Mouse (Mus musculus) left cerebral cortex, adult 8-10 months (tissue): ENCODE data around the gene Rpsa. TPM values are rescaled to one million over a fixed set of nuclear protein-coding genes. Genes with fewer than 3 reads are reported as not detected.
"Not testable (repeated sequence)": the region's sequence is repeated elsewhere in the genome, so short reads cannot be mapped to it uniquely, and the experiment has no call there.

Experiments used
- DNase-seq, 2 experiments: peaks; one replicate each; pipeline ENCODE4 v3.0.0; 2022; ENCODE audit warnings: low spot score in 2 of 2
- total RNA-seq, 4 experiments: library from RNA; stranded (reverse); gene quantifications; 2 replicates each; pipeline ENCODE4 v1.2.4; 2022

The Rpsa gene
- total RNA-seq, result 100 to 1,000 TPM; 420 to 493 (median 451) TPM

DNA sequence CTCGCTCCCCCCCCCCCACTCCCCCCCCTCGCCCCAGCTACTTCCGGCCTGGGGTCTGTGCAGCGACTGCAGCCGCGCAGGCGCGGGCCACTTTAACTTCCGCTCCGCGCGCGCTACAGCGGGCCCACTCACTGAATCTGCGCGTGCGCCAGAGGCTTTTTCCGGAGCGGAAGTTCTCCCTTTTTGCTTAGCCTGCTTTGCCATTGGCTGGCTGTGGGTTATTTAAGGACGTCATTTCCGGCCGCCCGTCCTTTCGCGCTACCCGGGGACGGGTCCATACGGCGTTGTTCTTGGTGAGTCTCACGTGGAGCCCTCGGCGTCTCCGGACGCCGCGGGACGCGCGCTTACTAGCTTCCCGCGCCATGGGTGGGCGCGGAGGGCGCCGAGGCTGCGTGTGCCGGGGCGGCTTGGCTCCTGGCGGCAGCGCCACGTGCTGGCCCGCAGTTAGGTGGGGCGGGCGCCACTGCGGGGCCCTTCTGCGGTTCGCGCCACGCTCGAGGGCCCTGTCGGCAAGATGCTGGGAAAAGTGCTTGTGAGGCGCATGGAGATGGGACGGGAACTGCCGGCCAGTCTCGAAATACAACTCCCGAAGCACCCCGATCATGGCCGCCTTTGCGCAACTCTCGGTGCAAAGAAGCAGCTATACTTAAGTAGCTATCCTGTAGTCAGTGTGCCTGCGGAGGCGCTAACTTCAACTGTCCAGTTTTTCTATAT, at the start of gene Rpsa:
Rpsa (plus strand) TSS at position 152 of the 714 bp plus-strand sequence.
- peak; percentile 86 to 97 for DNase-seq

DNA sequence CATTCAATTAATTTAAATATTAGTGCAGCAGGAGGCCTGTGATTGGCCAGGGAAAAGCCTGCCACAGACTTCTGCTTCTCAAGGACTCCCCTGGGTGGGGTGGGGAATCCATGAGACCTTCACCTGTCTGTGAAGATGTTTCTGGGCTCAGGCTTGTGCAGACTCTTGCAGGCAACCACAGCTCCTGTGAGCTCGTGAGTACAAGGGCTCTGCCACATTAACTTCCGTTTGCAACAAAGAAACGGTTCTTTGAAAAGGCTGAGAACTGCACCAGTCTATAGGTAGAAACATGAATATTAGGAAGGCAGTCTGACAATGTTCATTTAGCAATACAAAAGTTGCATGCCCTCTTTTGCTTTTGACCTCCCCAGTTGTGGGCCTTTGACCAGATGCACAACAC, 49.2 kb upstream of the Rpsa start:
- no peak for DNase-seq

DNA sequence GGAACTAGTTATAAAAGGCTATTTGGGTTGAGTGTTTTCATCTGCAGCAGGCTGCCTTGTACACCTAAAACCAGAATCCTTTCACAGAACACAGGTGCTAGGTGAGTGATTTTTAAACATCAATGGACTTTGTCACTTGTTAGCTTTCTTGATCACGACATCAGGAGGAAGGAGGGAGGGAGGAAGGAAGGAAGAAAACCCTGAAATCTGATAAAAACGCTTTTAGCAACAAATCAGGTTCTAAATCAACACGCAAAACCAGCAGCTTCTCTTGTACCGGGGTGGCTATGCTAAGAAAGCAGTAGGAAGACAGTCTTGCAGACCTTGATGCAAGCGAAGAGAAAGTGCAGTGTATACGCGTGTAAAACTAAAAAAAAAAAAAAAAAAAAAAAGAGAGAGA, 47.6 kb upstream of the Rpsa start:
- DNase-seq, result no peak

DNA sequence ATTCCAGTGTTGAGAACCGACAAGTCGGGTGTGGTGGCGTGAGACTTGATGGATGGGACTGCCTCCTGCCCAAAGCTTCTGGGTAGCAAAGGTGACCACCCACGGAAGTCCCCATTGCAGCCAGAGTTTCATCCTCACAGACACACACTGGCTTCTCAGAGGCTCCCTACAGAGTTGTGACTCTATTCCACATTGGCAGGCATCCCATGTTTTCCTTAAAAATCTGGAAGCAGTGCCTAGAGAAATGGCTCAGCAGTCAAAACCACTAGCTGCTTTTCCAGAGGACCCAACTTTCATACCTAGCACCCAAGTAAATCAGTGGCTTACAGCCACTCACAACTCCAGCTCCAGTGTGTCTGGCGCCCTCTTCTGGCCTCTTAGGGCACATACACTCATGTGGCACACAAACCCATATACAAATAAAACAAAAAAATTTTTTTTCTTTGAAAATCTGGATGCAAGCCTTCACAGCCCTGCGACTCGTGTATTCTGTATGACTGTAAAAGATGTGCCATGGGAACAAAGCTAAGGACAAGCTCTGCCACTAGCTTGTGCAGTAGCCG, 46.9 kb upstream of the Rpsa start:
- DNase-seq, result no peak

DNA sequence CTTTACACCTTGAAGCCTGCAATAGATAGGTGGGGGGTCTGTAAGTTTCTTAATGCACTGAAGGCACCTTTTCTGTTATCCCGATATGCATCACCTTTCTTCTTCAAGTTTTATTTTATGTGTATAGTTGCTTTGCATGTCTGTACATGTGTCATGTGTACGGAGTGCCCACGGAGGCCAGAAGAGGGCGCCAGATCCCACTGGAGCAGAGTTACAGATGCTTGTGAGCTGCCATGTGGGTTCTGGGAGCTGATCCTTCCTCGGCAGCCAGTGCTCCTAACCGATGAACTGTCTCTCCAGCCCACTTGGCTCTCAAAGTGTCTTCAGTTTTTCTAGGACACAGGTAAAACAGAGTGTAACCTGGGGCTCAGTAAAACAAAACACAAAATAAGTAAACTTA, 46.2 kb upstream of the Rpsa start:
- DNase-seq, result no peak

DNA sequence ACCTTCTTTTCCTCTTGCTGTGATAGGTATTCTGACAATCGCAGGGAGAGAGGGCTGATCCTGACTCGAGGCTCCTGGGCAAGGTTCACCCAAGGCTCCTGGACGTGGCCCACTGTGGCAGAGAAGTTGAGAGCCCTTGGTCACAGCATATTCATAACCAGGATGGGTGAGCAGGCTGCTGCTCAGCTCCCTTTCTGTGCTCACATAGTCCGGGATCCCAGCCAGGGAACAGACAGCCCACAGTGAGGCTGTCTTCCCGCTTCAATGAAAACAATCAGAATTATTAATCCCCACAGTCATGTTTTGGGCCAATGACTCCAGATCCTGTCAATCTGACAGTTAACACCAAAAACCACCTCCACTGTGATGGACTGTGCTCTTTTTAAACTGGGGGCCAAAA, 45.5 kb upstream of the Rpsa start:
- DNase-seq, result no peak

DNA sequence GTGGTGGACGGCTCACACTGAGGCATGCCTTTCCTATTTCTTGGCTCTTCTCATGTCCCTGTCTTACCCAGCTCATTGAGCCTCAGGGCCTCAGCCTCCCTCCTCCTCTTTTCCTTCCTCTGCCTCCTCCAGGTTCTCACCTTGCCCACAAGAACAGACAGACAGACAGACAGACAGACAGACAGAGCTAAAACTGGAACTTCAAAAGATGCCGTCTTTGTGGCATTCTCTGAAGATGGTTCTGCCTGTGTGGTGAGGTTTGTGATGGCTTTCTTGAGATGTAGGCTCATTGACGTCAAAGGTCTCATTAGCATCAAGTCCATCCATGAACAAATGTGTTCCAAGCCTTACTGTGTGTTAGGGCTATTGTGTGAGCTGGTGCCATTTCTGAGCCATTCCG, 44.8 kb upstream of the Rpsa start:
- no peak for DNase-seq

DNA sequence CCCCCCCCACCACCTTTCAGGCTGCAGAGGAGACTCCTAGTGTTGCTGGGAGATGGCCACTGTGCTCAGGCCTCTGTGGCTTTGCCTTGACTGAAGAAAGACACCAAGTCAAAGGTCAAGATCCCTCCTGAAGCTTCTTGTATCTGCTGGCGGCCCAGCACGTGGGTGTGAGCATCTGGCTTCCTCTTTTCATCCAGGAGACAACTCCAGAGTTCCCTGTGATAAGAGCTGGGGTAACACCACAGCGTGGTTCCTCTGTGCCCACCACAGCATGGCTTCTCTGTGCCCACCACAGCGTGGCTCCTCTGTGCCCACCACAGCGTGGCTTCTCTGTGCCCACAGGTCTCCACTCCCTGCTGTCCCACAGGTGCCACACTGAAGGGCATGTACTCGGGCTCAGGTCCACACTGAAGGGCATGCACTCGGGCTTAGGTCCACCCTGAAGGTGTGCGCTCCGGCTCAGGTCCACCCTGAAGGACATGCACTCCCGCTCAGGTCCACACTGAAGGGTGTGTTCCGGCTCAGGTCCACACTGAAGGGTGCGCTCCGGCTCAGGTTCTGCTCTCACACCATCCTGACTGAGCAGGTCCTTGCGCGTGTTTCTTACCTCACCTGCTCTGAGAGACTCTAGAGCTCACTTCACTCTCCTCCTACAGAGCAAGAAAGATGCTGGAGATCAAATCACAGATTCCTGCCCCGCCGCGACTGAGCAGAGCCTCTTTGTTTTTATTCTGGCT, 44.2 kb upstream of the Rpsa start:
- DNase-seq, result no peak

DNA sequence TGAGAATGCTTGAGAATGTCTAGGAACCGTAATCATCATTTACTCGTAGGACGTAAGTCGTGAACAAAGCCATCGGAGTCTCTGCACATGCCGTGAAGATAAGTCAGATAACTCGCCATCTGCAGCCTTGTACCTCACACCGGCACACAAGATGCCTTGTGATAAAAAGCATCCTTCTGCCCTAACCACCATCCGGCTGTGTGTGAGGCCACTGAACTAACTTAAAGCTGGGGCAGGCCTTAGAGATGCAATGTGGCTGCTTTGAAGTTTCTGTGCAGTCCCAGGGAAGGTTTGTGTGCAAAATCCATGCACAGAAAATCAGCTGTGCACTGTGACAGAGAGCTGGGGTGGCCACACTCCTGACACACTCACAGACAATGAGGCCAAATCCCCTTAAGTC, 43.1 kb upstream of the Rpsa start:
- no peak for DNase-seq

DNA sequence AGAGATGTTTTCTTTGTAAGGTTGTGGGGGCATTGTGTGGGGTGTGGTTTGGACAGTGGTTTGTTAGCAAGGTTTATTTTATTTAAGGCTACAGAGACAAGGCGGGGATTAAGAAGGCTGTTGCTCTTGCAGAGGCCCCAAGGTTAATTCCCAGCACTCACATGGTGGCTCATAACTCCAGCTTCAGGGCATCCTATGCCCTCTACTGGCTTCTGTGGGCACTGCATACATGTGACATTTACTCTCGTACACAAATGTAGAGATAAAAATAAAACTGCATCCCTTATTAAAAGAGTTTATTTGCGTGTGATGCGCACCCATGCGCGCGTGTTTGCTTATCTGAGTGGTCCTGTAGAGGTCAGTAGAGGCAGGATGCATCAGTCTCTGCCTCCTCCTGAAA, 38.4 kb upstream of the Rpsa start:
- no peak for DNase-seq

DNA sequence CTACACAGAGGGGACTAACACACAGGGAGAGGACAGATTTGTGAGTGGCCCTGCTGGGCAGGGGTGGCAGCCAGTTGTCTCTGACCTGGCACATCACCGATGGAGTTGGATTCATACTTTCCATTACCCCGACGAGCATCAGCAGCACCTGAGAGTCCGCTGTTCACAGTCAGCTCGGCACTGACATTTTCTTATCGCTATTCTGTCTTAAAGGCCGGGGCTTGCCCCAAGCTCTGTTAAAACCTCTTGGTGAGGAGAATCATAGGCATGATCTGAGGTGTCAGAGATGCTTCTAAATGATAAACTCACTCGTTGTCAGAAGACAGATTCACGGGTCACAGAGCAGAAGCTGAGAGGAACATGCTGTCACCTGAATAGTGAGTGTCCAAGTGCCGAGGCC, 36.4 kb upstream of the Rpsa start:
- DNase-seq, result no peak

DNA sequence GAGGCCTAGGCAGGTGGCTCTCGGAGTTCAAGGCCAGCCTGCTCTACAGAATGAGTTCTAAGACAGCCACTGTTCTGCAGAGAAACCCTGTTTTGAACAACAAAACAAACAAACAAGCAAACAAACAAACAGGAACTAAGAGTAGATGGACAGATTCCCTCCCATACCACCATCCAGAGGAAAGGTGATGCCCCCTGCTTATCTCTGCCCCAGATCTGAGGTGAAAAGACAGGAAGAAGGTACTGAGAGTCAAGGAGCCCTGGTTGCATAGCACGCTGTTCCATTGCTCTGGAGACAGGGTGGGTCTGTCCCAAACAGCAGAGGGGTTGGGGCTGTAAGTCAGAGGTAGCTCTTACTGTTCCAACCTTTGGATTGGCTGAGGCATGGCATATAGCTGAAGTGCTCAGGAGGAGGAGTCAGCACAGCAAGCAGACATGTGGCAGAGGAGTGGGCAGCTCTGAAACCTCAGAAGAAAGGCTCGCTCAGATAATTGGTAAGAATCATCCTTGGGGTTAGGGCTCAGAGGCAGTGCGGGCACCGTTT, 35.7 kb upstream of the Rpsa start, which contains the start of gene Ccr8:
Ccr8 (plus strand) TSS at position 419 of the 543 bp plus-strand sequence.
- DNase-seq, result no peak

DNA sequence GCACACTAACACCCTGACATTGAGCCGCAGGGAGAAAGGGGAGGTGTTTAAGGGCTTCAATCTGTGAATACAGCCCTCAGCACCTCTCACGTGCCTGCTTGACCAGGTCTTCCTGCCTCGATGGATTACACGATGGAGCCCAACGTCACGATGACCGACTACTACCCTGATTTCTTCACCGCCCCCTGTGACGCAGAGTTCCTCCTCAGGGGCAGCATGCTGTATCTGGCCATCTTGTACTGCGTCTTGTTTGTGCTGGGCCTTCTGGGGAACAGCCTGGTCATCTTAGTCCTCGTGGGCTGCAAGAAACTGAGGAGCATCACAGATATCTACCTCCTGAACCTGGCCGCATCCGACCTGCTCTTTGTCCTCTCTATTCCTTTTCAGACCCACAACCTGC, 33.8 kb upstream of the Rpsa start:
- no peak for DNase-seq

DNA sequence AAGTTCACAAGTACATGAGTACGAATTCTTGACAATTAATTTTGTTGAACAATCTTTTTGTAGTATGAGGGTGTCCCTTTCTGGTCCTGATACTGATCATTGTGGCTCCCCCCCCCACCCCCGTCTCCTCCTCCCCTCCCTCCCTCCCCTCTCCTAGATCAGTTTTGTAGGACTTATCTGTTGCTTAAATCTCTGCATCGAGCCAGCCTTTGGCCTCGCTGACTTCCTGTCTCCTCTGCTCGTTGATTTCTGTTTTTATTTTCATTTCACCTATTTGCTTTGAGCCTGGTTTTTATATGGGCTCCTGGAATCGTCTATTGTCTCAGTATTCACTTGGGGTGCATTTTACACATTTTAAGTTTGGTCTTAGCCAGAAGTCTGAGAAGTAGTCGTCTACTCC, 31.6 kb upstream of the Rpsa start:
- DNase-seq, result no peak

DNA sequence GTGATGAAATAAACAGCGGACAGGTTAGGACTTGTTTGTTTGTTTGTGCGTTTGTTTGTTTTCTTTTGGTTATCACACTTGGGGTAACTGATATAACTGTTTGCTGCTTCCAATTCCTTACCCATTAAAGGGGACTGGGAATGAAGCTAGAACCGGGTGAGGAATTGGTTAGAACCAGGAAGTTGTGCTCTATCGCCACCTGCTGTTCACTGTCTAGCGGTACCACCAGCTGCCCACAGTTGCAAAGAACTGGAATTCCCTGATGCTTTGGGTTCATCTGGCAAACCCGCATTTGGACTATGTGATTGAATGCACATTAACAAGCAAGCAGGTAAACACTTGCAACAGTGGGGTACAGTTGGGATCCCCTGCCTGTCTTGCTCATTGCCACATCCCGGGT, 28.8 kb upstream of the Rpsa start:
- DNase-seq, result peak in 1 of 2 experiments; percentile 40

DNA sequence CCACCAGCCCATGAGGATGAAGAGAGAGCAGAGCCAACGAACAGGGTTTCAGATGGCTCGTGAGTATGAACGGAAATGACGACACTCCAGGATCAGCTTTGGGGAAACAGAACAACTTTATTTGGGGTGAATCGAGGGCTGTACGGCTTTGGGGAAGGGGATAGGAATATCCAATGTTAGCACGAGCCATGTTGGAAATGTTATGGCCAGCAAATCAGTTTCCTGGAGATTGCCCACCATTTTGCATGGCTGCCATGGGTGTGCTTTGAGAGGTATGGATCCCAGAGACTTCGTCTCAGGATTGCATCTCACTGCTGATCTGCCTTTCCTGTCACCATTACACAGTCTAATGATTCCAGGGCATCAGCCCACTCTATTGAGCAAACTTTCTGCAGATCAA, 28.2 kb upstream of the Rpsa start:
- no peak for DNase-seq

DNA sequence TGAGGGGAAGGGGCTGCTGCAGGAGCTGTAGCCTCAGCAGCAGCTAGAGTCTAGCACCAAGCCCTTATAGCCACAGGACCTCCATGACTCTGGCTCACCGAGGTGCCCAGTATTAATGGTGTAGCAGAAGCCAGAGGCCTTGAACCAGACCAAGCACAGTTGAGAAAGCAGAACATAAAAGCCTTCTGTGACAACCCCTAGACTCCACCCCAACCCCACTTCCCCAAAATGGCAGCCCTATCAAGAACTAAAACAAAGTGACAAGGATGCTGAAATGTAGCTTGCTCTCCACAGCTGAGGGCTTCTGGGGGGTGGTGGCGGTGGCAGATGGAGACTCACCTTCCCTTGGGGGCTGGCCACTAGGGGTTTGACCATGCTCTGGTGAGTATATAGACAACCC, 26.3 kb upstream of the Rpsa start:
- no peak for DNase-seq

DNA sequence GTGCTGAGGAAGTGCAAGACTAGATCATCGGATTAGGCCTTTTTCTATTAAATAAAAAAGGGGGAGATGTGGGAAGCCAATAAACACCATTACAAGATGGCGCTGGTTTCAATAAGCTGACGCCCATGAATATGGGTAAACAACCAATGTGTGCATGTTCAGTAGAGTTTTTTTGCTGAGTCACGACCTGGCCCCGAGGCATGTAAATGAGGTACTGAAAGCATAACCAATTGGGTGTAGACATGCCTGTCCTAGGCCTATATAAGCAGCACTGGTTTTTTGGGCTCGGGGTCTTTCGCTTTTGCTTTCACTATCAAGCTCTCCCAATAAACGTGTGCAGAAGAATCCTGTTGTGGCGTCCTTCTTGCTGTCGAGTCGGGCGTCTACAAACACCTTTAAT, 18.5 kb upstream of the Rpsa start:
- not testable (repeated sequence) for DNase-seq

DNA sequence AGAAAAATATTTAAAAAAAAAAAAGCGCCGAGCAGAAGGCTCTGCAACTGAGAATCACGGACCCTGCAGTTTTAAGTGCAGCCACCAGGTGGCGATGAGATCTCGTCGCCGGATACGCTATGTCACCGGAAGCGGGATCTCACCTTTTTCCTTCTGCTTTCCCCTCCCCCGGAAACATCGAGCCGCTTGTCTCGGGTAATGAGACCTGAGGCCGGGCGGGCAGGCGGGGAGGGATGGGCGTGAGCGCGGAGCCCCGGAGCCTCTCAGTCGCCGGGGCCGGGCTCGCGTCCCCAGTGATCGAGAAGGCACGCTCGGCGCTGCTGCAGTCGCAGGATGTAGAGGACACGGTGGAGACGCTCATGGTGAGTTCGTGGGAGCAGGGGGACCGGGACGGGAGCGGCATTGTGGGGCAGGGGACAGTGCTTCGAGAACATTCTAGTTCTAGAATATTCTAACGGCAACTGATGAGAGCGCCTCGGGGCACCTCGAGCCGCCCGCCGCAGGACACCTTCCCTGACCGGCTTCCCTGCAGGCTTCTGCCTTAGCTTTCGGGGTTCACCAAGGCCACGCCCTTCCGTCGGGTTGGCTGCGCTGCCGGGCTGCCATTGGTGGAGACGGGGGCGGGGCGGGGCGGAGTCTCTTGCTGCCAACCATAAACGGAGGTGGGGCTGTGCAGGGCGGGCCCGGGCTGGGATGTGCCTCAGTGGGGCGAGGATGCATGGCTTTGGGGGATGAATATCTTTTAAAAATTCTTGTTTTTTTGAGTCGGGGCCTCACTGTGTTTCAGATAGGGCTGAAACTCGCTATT, 17.1 kb upstream of the Rpsa start, which contains the start of gene Slc25a38:
Slc25a38 (plus strand) TSS at position 164 of the 808 bp plus-strand sequence.
- DNase-seq, result peak; percentile 88 to 96

DNA sequence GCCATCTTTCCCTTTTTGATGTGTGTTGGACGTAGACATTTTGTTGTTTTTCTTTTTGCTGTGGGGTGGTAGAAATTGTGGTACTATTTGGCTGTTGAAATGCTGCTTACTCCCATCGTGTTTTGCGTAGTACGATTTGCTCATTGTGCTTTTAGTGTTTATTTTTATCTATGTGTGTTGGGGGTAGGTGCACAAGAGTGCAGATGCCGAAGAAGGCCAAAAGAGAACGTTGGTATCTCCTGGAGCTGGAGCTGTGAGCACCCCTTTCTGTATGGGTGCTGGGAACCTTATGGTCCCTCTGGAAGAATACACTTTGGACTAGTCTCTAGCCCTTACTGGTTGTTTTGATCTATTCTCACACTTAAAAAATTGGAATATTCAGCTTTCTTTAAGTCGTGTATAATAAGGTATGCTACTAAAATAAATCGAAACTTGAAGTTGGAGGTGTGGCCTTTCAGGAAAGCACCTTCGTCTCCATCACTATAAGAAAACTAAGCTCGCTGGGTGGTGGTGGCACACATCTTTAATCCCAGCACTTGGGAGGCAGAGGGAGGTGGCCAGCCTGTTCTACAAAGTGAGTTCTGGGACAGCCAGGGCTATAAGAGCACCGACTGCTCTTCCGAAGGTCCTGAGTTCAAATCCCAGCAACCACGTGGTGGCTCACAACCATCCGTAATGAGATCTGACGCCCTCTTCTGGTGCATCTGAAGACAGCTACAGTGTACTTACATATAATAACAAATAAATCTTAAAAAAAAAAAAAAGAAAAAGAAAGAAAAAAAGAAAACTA, 16.1 kb upstream of the Rpsa start:
- no peak for DNase-seq

DNA sequence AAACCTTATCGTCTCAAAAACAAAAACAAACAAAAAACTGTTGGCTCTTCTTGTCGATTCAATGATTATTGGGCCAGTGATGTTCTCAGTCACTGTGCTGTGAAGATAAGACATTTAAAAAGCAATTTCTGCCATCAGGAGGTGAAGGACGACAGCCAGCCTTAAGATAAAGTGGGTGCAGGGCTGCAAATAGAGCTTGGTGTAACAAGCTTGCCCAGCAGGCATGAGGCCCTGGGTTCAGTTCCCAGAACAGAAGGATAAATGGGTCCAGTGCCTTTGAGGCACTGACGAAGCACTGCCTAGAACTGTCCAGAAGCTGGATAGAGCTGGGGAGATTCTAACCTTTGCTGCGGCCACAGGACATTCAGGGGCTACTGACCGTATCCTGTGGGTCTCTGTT, 15.0 kb upstream of the Rpsa start:
- no peak for DNase-seq
